Mouse (Mus musculus) adrenal gland, postnatal 14 days (tissue): ENCODE measurements at regions not wholly inside any gene's neighbourhood (a gene's known extent, or its start where the extent isn't known, plus 50 kb on each side); places are given as distances from the start of the nearest gene placed in this dataset.
A peak's percentile ranks its signal among the peaks of the same experiment; 100 is the strongest.

Experiments used
- DNase-seq: peaks from one replicate; pipeline ENCODE4 v3.0.0; 2021; ENCODE audit warnings: mixed read lengths

- no peak for DNase-seq
These were observed 227.1 kb upstream of the Vstm2b start for GRCm38 (mm10) chr7:40671068-40671467.

- DNase-seq, result no peak
These were observed 225.8 kb upstream of the Vstm2b start for GRCm38 (mm10) chr7:40672348-40672747.

- DNase-seq, result no peak
These were observed 223.7 kb upstream of the Vstm2b start for GRCm38 (mm10) chr7:40674397-40674796.

- DNase-seq, result peak; percentile 42
These were observed 220.5 kb upstream of the Vstm2b start for GRCm38 (mm10) chr7:40677601-40678000.

- DNase-seq, result no peak
These were observed 217.6 kb upstream of the Vstm2b start for GRCm38 (mm10) chr7:40680567-40680966.

GRCm38 (mm10) chr7:40680993-40681392 is 217.1 kb upstream of the Vstm2b start:
- no peak for DNase-seq

GRCm38 (mm10) chr7:40683176-40683575 is 215.0 kb upstream of the Vstm2b start:
- DNase-seq, result no peak

- no peak for DNase-seq
These were observed 214.5 kb upstream of the Vstm2b start for GRCm38 (mm10) chr7:40683641-40684040.

GRCm38 (mm10) chr7:40687005-40687404 is 211.1 kb upstream of the Vstm2b start:
- DNase-seq, result no peak

- no peak for DNase-seq
These were observed 209.6 kb upstream of the Vstm2b start for GRCm38 (mm10) chr7:40688546-40688945.

GRCm38 (mm10) chr7:40693755-40694154 is 204.4 kb upstream of the Vstm2b start:
- no peak for DNase-seq

- no peak for DNase-seq
These were observed 200.6 kb upstream of the Vstm2b start for GRCm38 (mm10) chr7:40697551-40697950.

- DNase-seq, result no peak
These were observed 199.8 kb upstream of the Vstm2b start for GRCm38 (mm10) chr7:40698309-40698708.

GRCm38 (mm10) chr7:40699633-40700032 is 198.5 kb upstream of the Vstm2b start:
- no peak for DNase-seq

GRCm38 (mm10) chr7:40700656-40701055 is 197.5 kb upstream of the Vstm2b start:
- no peak for DNase-seq

GRCm38 (mm10) chr7:40702191-40703045 is 195.7 kb upstream of the Vstm2b start:
- peak; percentile 11 for DNase-seq

GRCm38 (mm10) chr7:40708231-40708630 is 189.9 kb upstream of the Vstm2b start:
- no peak for DNase-seq

- no peak for DNase-seq
These were observed 180.1 kb upstream of the Vstm2b start for GRCm38 (mm10) chr7:40717991-40718390.

- no peak for DNase-seq
These were observed 161.1 kb upstream of the Vstm2b start for GRCm38 (mm10) chr7:40736971-40737468.

GRCm38 (mm10) chr7:40737496-40737895 is 160.6 kb upstream of the Vstm2b start:
- DNase-seq, result no peak

- DNase-seq, result no peak
These were observed 160.0 kb upstream of the Vstm2b start for GRCm38 (mm10) chr7:40738174-40738573.

GRCm38 (mm10) chr7:40742553-40743151 is 155.5 kb upstream of the Vstm2b start:
- DNase-seq, result no peak

GRCm38 (mm10) chr7:40751779-40752178 is 146.3 kb upstream of the Vstm2b start:
- no peak for DNase-seq

GRCm38 (mm10) chr7:40752195-40752594 is 145.9 kb upstream of the Vstm2b start:
- no peak for DNase-seq
